Mouse (Mus musculus): ENCODE results near the gene Phc2. TPM values are rescaled to one million over a fixed set of nuclear protein-coding genes. Genes with fewer than 3 reads are reported as not detected.

The Phc2 gene
- polyA plus RNA-seq, 1 experiment, result 83.8 TPM

- peaks cover 5% of the 10 kb centered on the region for H3K4me1 ChIP-seq (ENCODE audit: control insufficient read depth, insufficient read depth, insufficient read length, low read length)
- no peak; the same call in 1 of the 2 replicates for TF ChIP-seq POLR2A (IDR thresholded peaks at IDR 0.05; ENCODE audit: low read depth, low read length)
- no peak for TF ChIP-seq CTCF (IDR thresholded peaks at IDR 0.05; ENCODE audit: extremely low read depth, insufficient read length, insufficient replicate concordance, low read depth, low read length)
- peak overlapping the region; percentile 89 for H3K27ac ChIP-seq (ENCODE audit: insufficient read depth, low read depth, low read length)
- under 1% methylated on average over 65 of the region's 65 CpGs for WGBS
- no peaks in the 10 kb centered on the region for H3K27me3 ChIP-seq (ENCODE audit: control insufficient read depth, insufficient read depth, low read length)
- peak overlapping the region; percentile 70 for H3K4me3 ChIP-seq (ENCODE audit: low read depth, low read length)
- peaks cover 2% of the 10 kb centered on the region; the same call in 1 of the 2 replicates for H3K36me3 ChIP-seq (ENCODE audit: control insufficient read depth, insufficient read depth, low read length)
Measured at GRCm38 (mm10) chr4:128727721-128728430, 73.4 kb downstream of the Phc2 start.

GRCm38 (mm10) chr4:128728431-128728851, 73.9 kb downstream of the Phc2 start:
- TF ChIP-seq POLR2A (IDR thresholded peaks at IDR 0.05; ENCODE audit: low read depth, low read length) (no peak), CTCF (IDR thresholded peaks at IDR 0.05; ENCODE audit: extremely low read depth, insufficient read length, insufficient replicate concordance, low read depth, low read length) (no peak)
- Histone ChIP-seq H3K27ac (ENCODE audit: insufficient read depth, low read depth, low read length) (peak overlapping the region; percentile 89), H3K36me3 (ENCODE audit: control insufficient read depth, insufficient read depth, low read length) (peaks cover 2% of the 10 kb centered on the region; the same call in 1 of the 2 replicates), H3K27me3 (ENCODE audit: control insufficient read depth, insufficient read depth, low read length) (no peaks in the 10 kb centered on the region), H3K4me1 (ENCODE audit: control insufficient read depth, insufficient read depth, insufficient read length, low read length) (peaks cover 7% of the 10 kb centered on the region), H3K4me3 (ENCODE audit: low read depth, low read length) (peak overlapping the region; percentile 70)
- WGBS, result 0% methylated on average over 5 of the region's 5 CpGs

GRCm38 (mm10) chr4:128729033-128729708, 74.7 kb downstream of the Phc2 start:
- Histone ChIP-seq H3K27ac (ENCODE audit: insufficient read depth, low read depth, low read length) (peak overlapping the region; percentile 89), H3K4me3 (ENCODE audit: low read depth, low read length) (peak overlapping the region; percentile 55), H3K4me1 (ENCODE audit: control insufficient read depth, insufficient read depth, insufficient read length, low read length) (peaks cover 14% of the 10 kb centered on the region), H3K27me3 (ENCODE audit: control insufficient read depth, insufficient read depth, low read length) (no peaks in the 10 kb centered on the region), H3K36me3 (ENCODE audit: control insufficient read depth, insufficient read depth, low read length) (peaks cover 2% of the 10 kb centered on the region; the same call in 1 of the 2 replicates)
- WGBS, result 9% methylated on average over 15 of the region's 15 CpGs
- TF ChIP-seq POLR2A (IDR thresholded peaks at IDR 0.05; ENCODE audit: low read depth, low read length) (no peak), CTCF (IDR thresholded peaks at IDR 0.05; ENCODE audit: extremely low read depth, insufficient read length, insufficient replicate concordance, low read depth, low read length) (no peak)

DNA sequence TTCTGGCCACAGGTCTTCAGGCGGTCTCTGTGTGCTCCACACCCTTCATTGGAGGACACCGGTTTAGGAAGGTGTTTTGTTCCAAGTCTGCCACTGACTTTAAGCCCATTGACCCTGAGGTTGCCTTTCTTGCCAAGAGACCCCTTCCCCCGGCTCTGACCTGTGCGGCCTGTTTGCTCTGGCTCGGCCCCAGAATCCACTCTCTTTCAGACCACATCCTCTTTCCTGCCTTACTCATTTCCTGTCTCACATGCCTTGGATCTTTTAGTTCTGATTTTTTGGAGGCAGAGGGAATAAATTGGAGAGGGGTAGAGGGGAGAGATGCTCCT, 75.2 kb downstream of the Phc2 start:
- H3K27me3 ChIP-seq (ENCODE audit: control insufficient read depth, insufficient read depth, low read length), result no peaks in the 10 kb centered on the region

DNA sequence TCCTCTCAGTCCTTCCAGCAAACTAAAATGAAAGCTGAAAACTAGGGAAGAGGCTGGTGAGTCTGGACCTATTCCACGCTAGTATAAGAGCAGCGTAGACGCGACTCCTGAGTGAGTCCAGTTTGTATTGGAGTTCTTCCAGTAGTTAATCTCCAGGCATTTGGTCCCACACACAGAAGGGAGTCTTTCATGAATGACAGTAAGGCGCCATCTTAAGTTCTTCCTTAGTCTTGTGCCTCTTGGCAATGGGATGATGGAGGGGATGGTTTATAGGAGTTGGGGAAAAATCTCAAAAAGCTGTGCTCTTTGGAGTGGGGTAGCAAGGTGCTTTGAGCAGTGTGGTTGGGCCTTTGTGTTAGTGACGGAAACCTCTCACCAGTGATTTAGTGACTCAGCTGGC, 75.8 kb downstream of the Phc2 start:
- TF ChIP-seq POLR2A (IDR thresholded peaks at IDR 0.05; ENCODE audit: low read depth, low read length), result no peak
- no peak for TF ChIP-seq CTCF (IDR thresholded peaks at IDR 0.05; ENCODE audit: extremely low read depth, insufficient read length, insufficient replicate concordance, low read depth, low read length)
- Histone ChIP-seq H3K27me3 (ENCODE audit: control insufficient read depth, insufficient read depth, low read length) (no peaks in the 10 kb centered on the region), H3K36me3 (ENCODE audit: control insufficient read depth, insufficient read depth, low read length) (peaks cover 2% of the 10 kb centered on the region; the same call in 1 of the 2 replicates), H3K4me1 (ENCODE audit: control insufficient read depth, insufficient read depth, insufficient read length, low read length) (peaks cover 24% of the 10 kb centered on the region), H3K4me3 (ENCODE audit: low read depth, low read length) (no peak overlapping the region), H3K27ac (ENCODE audit: insufficient read depth, low read depth, low read length) (no peak overlapping the region)
- 56% methylated on average over 6 of the region's 6 CpGs for WGBS

More for the DNA sequence above, 75.2 kb downstream of the Phc2 start:
- 33% methylated on average over 5 of the region's 5 CpGs for WGBS
- peaks cover 19% of the 10 kb centered on the region for H3K4me1 ChIP-seq (ENCODE audit: control insufficient read depth, insufficient read depth, insufficient read length, low read length)
- H3K4me3 ChIP-seq (ENCODE audit: low read depth, low read length), result peak overlapping the region; percentile 55
- H3K27ac ChIP-seq (ENCODE audit: insufficient read depth, low read depth, low read length), result no peak overlapping the region
- peaks cover 2% of the 10 kb centered on the region; the same call in 1 of the 2 replicates for H3K36me3 ChIP-seq (ENCODE audit: control insufficient read depth, insufficient read depth, low read length)
- no peak for TF ChIP-seq POLR2A (IDR thresholded peaks at IDR 0.05; ENCODE audit: low read depth, low read length)
- TF ChIP-seq CTCF (IDR thresholded peaks at IDR 0.05; ENCODE audit: extremely low read depth, insufficient read length, insufficient replicate concordance, low read depth, low read length), result no peak

DNA sequence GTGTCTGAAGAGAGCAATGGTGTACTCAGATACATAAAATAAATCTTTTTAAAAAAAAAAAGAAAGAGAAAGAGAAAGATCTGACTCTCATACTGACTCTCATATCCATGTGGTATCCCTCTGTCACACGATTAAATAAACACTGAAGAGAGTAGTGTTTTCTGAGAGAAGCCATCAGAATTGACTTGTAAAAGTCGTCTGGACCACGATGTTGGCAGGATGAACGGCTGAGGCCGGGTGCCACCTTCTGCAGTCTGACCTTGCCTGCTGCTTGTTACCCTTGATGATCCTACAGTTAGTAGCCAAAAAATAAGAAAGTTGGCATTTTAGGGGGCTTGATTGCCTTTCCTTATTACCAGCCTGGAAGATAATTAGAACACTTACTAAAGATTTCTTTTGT, 78.3 kb downstream of the Phc2 start:
- TF ChIP-seq POLR2A (IDR thresholded peaks at IDR 0.05; ENCODE audit: low read depth, low read length) (no peak), CTCF (IDR thresholded peaks at IDR 0.05; ENCODE audit: extremely low read depth, insufficient read length, insufficient replicate concordance, low read depth, low read length) (no peak)
- H3K4me1 ChIP-seq (ENCODE audit: control insufficient read depth, insufficient read depth, insufficient read length, low read length), result peaks cover 30% of the 10 kb centered on the region
- WGBS, result 40% methylated on average over 5 of the region's 5 CpGs
- no peak overlapping the region for H3K27ac ChIP-seq (ENCODE audit: insufficient read depth, low read depth, low read length)
- peaks cover 2% of the 10 kb centered on the region; the same call in 1 of the 2 replicates for H3K36me3 ChIP-seq (ENCODE audit: control insufficient read depth, insufficient read depth, low read length)
- H3K4me3 ChIP-seq (ENCODE audit: low read depth, low read length), result no peak overlapping the region
- H3K27me3 ChIP-seq (ENCODE audit: control insufficient read depth, insufficient read depth, low read length), result no peaks in the 10 kb centered on the region

GRCm38 (mm10) chr4:128733496-128733895, 79.0 kb downstream of the Phc2 start:
- Histone ChIP-seq H3K4me1 (ENCODE audit: control insufficient read depth, insufficient read depth, insufficient read length, low read length) (peaks cover 33% of the 10 kb centered on the region), H3K27me3 (ENCODE audit: control insufficient read depth, insufficient read depth, low read length) (no peaks in the 10 kb centered on the region), H3K27ac (ENCODE audit: insufficient read depth, low read depth, low read length) (peak overlapping the region; percentile 44; the same call in 1 of the 2 replicates), H3K4me3 (ENCODE audit: low read depth, low read length) (no peak overlapping the region), H3K36me3 (ENCODE audit: control insufficient read depth, insufficient read depth, low read length) (peaks cover 2% of the 10 kb centered on the region; the same call in 1 of the 2 replicates)
- no peak for TF ChIP-seq CTCF (IDR thresholded peaks at IDR 0.05; ENCODE audit: extremely low read depth, insufficient read length, insufficient replicate concordance, low read depth, low read length)
- WGBS, result 51% methylated on average over 6 of the region's 6 CpGs

Measured in small intestine, adult 2 months (tissue).